Mouse (Mus musculus) kidney, adult 2 months (tissue): ENCODE data around the gene Grin2b. TPM values are rescaled to one million over a fixed set of nuclear protein-coding genes. Genes with fewer than 3 reads are reported as not detected.

Experiments used
- DNase-seq: peaks from one replicate; pipeline ENCODE4 v3.0.0; 2021
- H3K27ac ChIP-seq: fragments of 200-500 bp; 2 replicates; pipeline ENCODE4 v1.5.1; 2012; ENCODE audit warnings: low read depth, low read length, control low read depth, inconsistent platforms; ENCODE audit not compliant: insufficient read depth
- H3K27me3 ChIP-seq: fragments of 200-500 bp; replicated peaks from 2 replicates; pipeline ENCODE4 v1.6.1; 2012; ENCODE audit warnings: mild to moderate bottlenecking, moderate library complexity, low read length, inconsistent platforms; ENCODE audit not compliant: control insufficient read depth, insufficient read depth
- H3K36me3 ChIP-seq: fragments of 200-500 bp; 2 replicates; pipeline ENCODE4 v1.6.1; 2012; ENCODE audit warnings: mild to moderate bottlenecking, moderate library complexity, low read length, inconsistent platforms; ENCODE audit not compliant: control insufficient read depth, insufficient read depth
- H3K4me1 ChIP-seq: fragments of 200-500 bp; 2 replicates; pipeline ENCODE4 v1.6.1; 2011; ENCODE audit warnings: low read length; ENCODE audit not compliant: control insufficient read depth, insufficient read depth
- H3K4me3 ChIP-seq: fragments of 200-500 bp; 2 replicates; pipeline ENCODE4 v1.5.1; 2011; ENCODE audit warnings: mild to moderate bottlenecking, low read depth, low read length, control low read depth; ENCODE audit not compliant: insufficient read depth
- CTCF ChIP-seq: fragments of 200-500 bp; conservative IDR thresholded peaks from 2 replicates; pipeline ENCODE4 v1.5.1; 2011; ENCODE audit warnings: low read depth, mild to moderate bottlenecking, control low read depth, low read length, moderate library complexity, mixed read lengths; ENCODE audit not compliant: insufficient read depth, insufficient read length
- POLR2A ChIP-seq: fragments of 200-500 bp; IDR thresholded peaks from one replicate; pipeline ENCODE4 v1.6.1; 2011; ENCODE audit warnings: low read depth, low read length, control low read depth
- WGBS: fragments of 180-500 bp; shearing (Covaris S2); methylation state at CpG from one replicate; pipeline ENCODE4 v1.1.7; 2018; 5-methylcytosine and 5-hydroxymethylcytosine counted together
- polyA plus RNA-seq: library from polyadenylated mRNA; depleted of rRNA; stranded (reverse); fragments of >200 nt; gene quantifications from 2 replicates; pipeline ENCODE4 v1.2.3, GENCODE M21; 2012

Gene Grin2b
- polyA plus RNA-seq, 1 experiment, result not detected

- 46% methylated on average over 1 of the region's 1 CpGs for WGBS
- H3K4me3 ChIP-seq, result no peak overlapping the region
- H3K27ac ChIP-seq, result no peak overlapping the region
- no peaks in the 10 kb centered on the region for H3K36me3 ChIP-seq
- H3K27me3 ChIP-seq, result no peaks in the 10 kb centered on the region
- H3K4me1 ChIP-seq, result no peaks in the 10 kb centered on the region
- TF ChIP-seq CTCF (no peak), POLR2A (no peak)
- DNase-seq, result no peak
Observed at GRCm38 (mm10) chr6:136053346-136053745, 120.0 kb downstream of the Grin2b start.

- Histone ChIP-seq H3K4me1 (no peaks in the 10 kb centered on the region), H3K27ac (no peak overlapping the region), H3K36me3 (no peaks in the 10 kb centered on the region), H3K27me3 (no peaks in the 10 kb centered on the region), H3K4me3 (no peak overlapping the region)
- no peak for DNase-seq
- WGBS, result 85% methylated on average over 4 of the region's 4 CpGs
- no peak for TF ChIP-seq POLR2A
- no peak for TF ChIP-seq CTCF
Observed at GRCm38 (mm10) chr6:136050346-136050745, 123.0 kb downstream of the Grin2b start.

- TF ChIP-seq POLR2A, result no peak
- TF ChIP-seq CTCF, result no peak
- H3K27ac ChIP-seq, result no peak overlapping the region
- H3K4me1 ChIP-seq, result no peaks in the 10 kb centered on the region
- 86% methylated on average over 2 of the region's 2 CpGs for WGBS
- H3K27me3 ChIP-seq, result no peaks in the 10 kb centered on the region
- H3K4me3 ChIP-seq, result no peak overlapping the region
- no peak for DNase-seq
- no peaks in the 10 kb centered on the region for H3K36me3 ChIP-seq
Observed at GRCm38 (mm10) chr6:136048084-136048483, 125.2 kb downstream of the Grin2b start.

GRCm38 (mm10) chr6:136046091-136046490 is 127.2 kb downstream of the Grin2b start:
- WGBS, result 62% methylated on average over 7 of the region's 7 CpGs
- DNase-seq, result no peak
- Histone ChIP-seq H3K4me3 (no peak overlapping the region), H3K36me3 (no peaks in the 10 kb centered on the region), H3K27me3 (no peaks in the 10 kb centered on the region), H3K4me1 (no peaks in the 10 kb centered on the region), H3K27ac (no peak overlapping the region)
- TF ChIP-seq POLR2A (no peak), CTCF (no peak)

GRCm38 (mm10) chr6:136044461-136044860 is 128.8 kb downstream of the Grin2b start:
- Histone ChIP-seq H3K4me1 (no peaks in the 10 kb centered on the region), H3K36me3 (no peaks in the 10 kb centered on the region), H3K4me3 (no peak overlapping the region), H3K27me3 (no peaks in the 10 kb centered on the region), H3K27ac (no peak overlapping the region)
- DNase-seq, result no peak
- 82% methylated on average over 5 of the region's 5 CpGs for WGBS
- TF ChIP-seq POLR2A (no peak), CTCF (no peak)

- WGBS, result 74% methylated on average over 3 of the region's 3 CpGs
- Histone ChIP-seq H3K4me1 (no peaks in the 10 kb centered on the region), H3K27ac (no peak overlapping the region), H3K27me3 (no peaks in the 10 kb centered on the region), H3K36me3 (no peaks in the 10 kb centered on the region), H3K4me3 (no peak overlapping the region)
- TF ChIP-seq CTCF, result no peak
- no peak for TF ChIP-seq POLR2A
- DNase-seq, result no peak
Observed at GRCm38 (mm10) chr6:136042375-136042774, 130.9 kb downstream of the Grin2b start.

- H3K27ac ChIP-seq, result no peak overlapping the region
- H3K4me3 ChIP-seq, result no peak overlapping the region
- 83% methylated on average over 8 of the region's 8 CpGs for WGBS
- TF ChIP-seq POLR2A, result no peak
- no peak for TF ChIP-seq CTCF
- H3K27me3 ChIP-seq, result no peaks in the 10 kb centered on the region
- no peaks in the 10 kb centered on the region for H3K4me1 ChIP-seq
- DNase-seq, result no peak
- no peaks in the 10 kb centered on the region for H3K36me3 ChIP-seq
Observed at GRCm38 (mm10) chr6:136041821-136042220, 131.5 kb downstream of the Grin2b start.

GRCm38 (mm10) chr6:136040931-136041330 is 132.4 kb downstream of the Grin2b start:
- Histone ChIP-seq H3K27ac (no peak overlapping the region), H3K4me3 (no peak overlapping the region), H3K36me3 (no peaks in the 10 kb centered on the region), H3K4me1 (no peaks in the 10 kb centered on the region), H3K27me3 (no peaks in the 10 kb centered on the region)
- DNase-seq, result no peak
- TF ChIP-seq POLR2A (no peak), CTCF (no peak)
- 64% methylated on average over 3 of the region's 3 CpGs for WGBS
